Mouse (Mus musculus): ENCODE data around the gene Gm20867. TPM values are rescaled to one million over a fixed set of nuclear protein-coding genes. Genes with fewer than 3 reads are reported as not detected.
"Not testable (repeated sequence)": the region's sequence is repeated elsewhere in the genome, so short reads cannot be mapped to it uniquely, and the experiment has no call there.

Gm20867 gene
- not detected in 2 replicates for polyA plus RNA-seq (2012; rRNA removed)

GRCm38 (mm10) chrY:77963104-77963503, at the start of gene Gm20867:
Gene Gm20867 (minus strand): TSS chrY:77963204.
- DNase-seq (ENCODE audit: low read depth) = not testable (repeated sequence)

Other genes starting within 250 kb of the Gm20867 start
- not detected in 2 replicates for gene Gm29564, start 249.8 kb upstream of the Gm20867 start, polyA plus RNA-seq (2012; rRNA removed)

Measured in brain, embryonic 14.5 days (tissue).